Mouse (Mus musculus) liver, embryonic 11.5 days (tissue): Measurements from ENCODE around the gene Slc22a16. TPM values are rescaled to one million over a fixed set of nuclear protein-coding genes. Genes with fewer than 3 reads are reported as not detected.

Experiments
- ATAC-seq: fragments of 200-750 bp; cut with Nextera tagmentation; replicated peaks from 2 replicates; pipeline ENCODE4 v1.8.0; 2017; ENCODE audit warnings: moderate number of reproducible peaks, mild to moderate bottlenecking, moderate TSS enrichment, moderate library complexity; ENCODE audit not compliant: low FRiP score
- DNase-seq: peaks from one replicate; pipeline ENCODE4 v3.0.0-alpha.2; 2017; ENCODE audit warnings: low spot score
- H3K27ac ChIP-seq: fragments of 300-500 bp; sonication (generic); 2 replicates; pipeline ENCODE4 v1.5.1; 2014; ENCODE audit warnings: mild to moderate bottlenecking, low read depth, low read length, control low read depth
- H3K27me3 ChIP-seq: fragments of 300-500 bp; sonication (generic); replicated peaks from 2 replicates; pipeline ENCODE4 v1.6.1; 2014; ENCODE audit warnings: low read length, mixed read lengths; ENCODE audit not compliant: control insufficient read depth, insufficient read depth
- H3K36me3 ChIP-seq: fragments of 300-500 bp; sonication (generic); 2 replicates; pipeline ENCODE4 v1.6.1; 2014; ENCODE audit warnings: mild to moderate bottlenecking, low read length, moderate library complexity, mixed read lengths; ENCODE audit not compliant: control insufficient read depth, insufficient read depth
- H3K4me1 ChIP-seq: fragments of 300-500 bp; sonication (generic); replicated peaks from 2 replicates; pipeline ENCODE4 v1.6.1; 2014; ENCODE audit warnings: low read length, mixed read lengths; ENCODE audit not compliant: control insufficient read depth, insufficient read depth
- H3K4me2 ChIP-seq: fragments of 300-500 bp; sonication (generic); 2 replicates; pipeline ENCODE4 v1.6.1; 2014; ENCODE audit warnings: mild to moderate bottlenecking, control low read depth, moderate library complexity
- H3K4me3 ChIP-seq: fragments of 300-500 bp; sonication (generic); 2 replicates; pipeline ENCODE4 v1.5.1; 2014; ENCODE audit warnings: low read depth, low read length, control low read depth
- H3K9ac ChIP-seq: fragments of 300-500 bp; sonication (generic); 2 replicates; pipeline ENCODE4 v1.6.1; 2014; ENCODE audit warnings: low read depth, low read length, control low read depth
- H3K9me3 ChIP-seq: fragments of 300-500 bp; sonication (generic); 2 replicates; pipeline ENCODE4 v1.6.1; 2016; ENCODE audit warnings: low read length, inconsistent platforms, mixed read lengths; ENCODE audit not compliant: control insufficient read depth
- WGBS: fragments of 180-500 bp; shearing (Covaris S2); extraction: QIAGEN DNeasy Blood & Tissue Kit; methylation state at CpG from one replicate; pipeline ENCODE4 v1.1.7; 2014; 5-methylcytosine and 5-hydroxymethylcytosine counted together
- polyA plus RNA-seq: library from polyadenylated mRNA; unstranded; fragments of >200 nt; fragmentation: Nextera tagmentation; extraction: Ambion mirVana; gene quantifications from 2 replicates; pipeline ENCODE4 v1.2.1, GENCODE M21; 2014

The Slc22a16 gene
- polyA plus RNA-seq, 1 experiment from 2014 or later = not detected

DNA sequence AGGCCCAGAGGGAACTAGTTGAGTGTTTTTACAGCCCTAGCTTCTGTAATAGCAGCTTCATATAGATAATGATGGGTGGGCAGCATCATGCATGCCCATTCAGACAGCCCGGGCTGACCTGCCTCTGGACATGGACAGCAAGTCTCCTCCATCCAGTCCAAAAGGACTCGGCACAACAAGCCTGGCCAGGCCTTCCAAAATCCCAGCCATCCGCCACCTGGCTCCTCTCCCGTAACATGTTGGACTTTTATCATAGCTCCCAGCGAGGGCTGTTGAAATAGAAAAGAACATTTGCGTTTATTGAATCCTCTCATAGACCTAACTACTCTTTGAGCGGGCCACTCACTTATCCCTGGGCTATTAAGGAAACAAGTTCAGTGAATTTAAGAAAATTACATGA lies 71.8 kb downstream of the Slc22a16 start:
- 96% methylated on average over 7 of the region's 7 CpGs for WGBS
- H3K9ac ChIP-seq = no peak overlapping the region
- no peak overlapping the region for H3K4me3 ChIP-seq
- H3K9me3 ChIP-seq = no peaks in the 10 kb centered on the region
- DNase-seq = no peak
- H3K27me3 ChIP-seq = 0 out of 2 replicates have a peak, but pooled peaks cover 3% of the 10 kb centered on the region
- no peak overlapping the region for H3K4me2 ChIP-seq
- no peak overlapping the region for H3K27ac ChIP-seq
- no peaks in the 10 kb centered on the region for H3K36me3 ChIP-seq
- no peaks in the 10 kb centered on the region for H3K4me1 ChIP-seq
- no peak for ATAC-seq

DNA sequence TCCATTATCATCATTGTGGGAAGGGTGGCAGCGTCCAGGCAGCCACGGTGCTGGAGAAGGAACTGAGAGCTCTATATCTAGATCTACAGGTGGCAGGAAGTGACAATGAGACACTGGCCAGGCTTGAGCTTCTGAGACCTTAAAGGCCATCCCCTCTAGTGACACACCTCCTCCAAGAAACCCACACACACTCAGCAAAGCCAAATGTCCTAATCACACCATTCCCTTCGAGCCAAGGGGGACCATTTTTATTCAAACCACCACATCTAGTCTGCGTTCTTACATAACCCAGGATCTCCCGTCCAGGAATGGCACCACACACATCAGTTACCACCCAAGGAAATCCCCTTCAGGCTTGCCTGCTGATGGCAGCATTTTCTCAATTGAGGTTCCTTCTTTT lies 73.0 kb downstream of the Slc22a16 start:
- H3K4me3 ChIP-seq = no peak overlapping the region
- H3K9me3 ChIP-seq = no peaks in the 10 kb centered on the region
- no peak overlapping the region for H3K27ac ChIP-seq
- 73% methylated on average over 5 of the region's 5 CpGs for WGBS
- H3K4me2 ChIP-seq = no peak overlapping the region
- 0 out of 2 replicates have a peak, but pooled peaks cover 3% of the 10 kb centered on the region for H3K27me3 ChIP-seq
- DNase-seq (no peak), ATAC-seq (no peak)
- H3K4me1 ChIP-seq = no peaks in the 10 kb centered on the region
- no peak overlapping the region for H3K9ac ChIP-seq
- H3K36me3 ChIP-seq = no peaks in the 10 kb centered on the region

GRCm38 (mm10) chr10:40644456-40644855 lies 74.3 kb downstream of the Slc22a16 start:
- Histone ChIP-seq H3K36me3 (no peaks in the 10 kb centered on the region), H3K4me3 (no peak overlapping the region), H3K27me3 (0 out of 2 replicates have a peak, but pooled peaks cover 3% of the 10 kb centered on the region), H3K27ac (no peak overlapping the region), H3K9ac (no peak overlapping the region), H3K4me2 (no peak overlapping the region), H3K9me3 (no peaks in the 10 kb centered on the region), H3K4me1 (no peaks in the 10 kb centered on the region)
- no peak for ATAC-seq
- 75% methylated on average over 9 of the region's 9 CpGs for WGBS
- no peak for DNase-seq

DNA sequence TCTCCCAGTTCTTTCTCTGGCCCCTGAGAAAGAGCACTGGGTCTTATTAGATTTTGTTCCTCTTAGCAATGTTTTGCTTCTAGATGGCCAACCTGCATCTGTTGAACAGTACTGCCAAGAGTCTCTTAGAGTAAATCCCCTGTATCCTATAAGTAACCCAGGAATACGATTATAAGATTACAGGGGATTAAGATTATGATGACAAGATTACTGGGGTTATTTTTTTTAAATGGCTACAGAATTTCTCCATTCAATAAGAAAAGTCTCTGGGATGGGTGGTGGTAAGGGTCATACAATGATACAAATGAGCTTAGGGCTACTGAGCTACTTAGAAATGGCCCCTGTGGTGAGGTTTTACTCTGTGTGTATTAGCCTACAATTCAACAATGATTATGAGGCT lies 75.2 kb downstream of the Slc22a16 start:
- Histone ChIP-seq H3K9ac (no peak overlapping the region), H3K4me1 (no peaks in the 10 kb centered on the region), H3K4me3 (no peak overlapping the region), H3K36me3 (no peaks in the 10 kb centered on the region), H3K4me2 (no peak overlapping the region), H3K9me3 (no peaks in the 10 kb centered on the region), H3K27me3 (0 out of 2 replicates have a peak, but pooled peaks cover 3% of the 10 kb centered on the region), H3K27ac (no peak overlapping the region)
- DNase-seq = no peak
- 82% methylated on average over 1 of the region's 1 CpGs for WGBS
- no peak for ATAC-seq

- no peak overlapping the region for H3K9ac ChIP-seq
- H3K4me1 ChIP-seq = no peaks in the 10 kb centered on the region
- H3K4me3 ChIP-seq = no peak overlapping the region
- no peaks in the 10 kb centered on the region for H3K9me3 ChIP-seq
- 78% methylated on average over 12 of the region's 12 CpGs for WGBS
- no peak overlapping the region for H3K4me2 ChIP-seq
- H3K27ac ChIP-seq = no peak overlapping the region
- H3K36me3 ChIP-seq = no peaks in the 10 kb centered on the region
- ATAC-seq (no peak), DNase-seq (no peak)
- no peaks in the 10 kb centered on the region for H3K27me3 ChIP-seq
These were observed 78.6 kb downstream of the Slc22a16 start for GRCm38 (mm10) chr10:40648776-40649175.

GRCm38 (mm10) chr10:40649634-40650033 lies 79.5 kb downstream of the Slc22a16 start:
- Histone ChIP-seq H3K9ac (no peak overlapping the region), H3K4me3 (no peak overlapping the region), H3K27ac (no peak overlapping the region), H3K27me3 (no peaks in the 10 kb centered on the region), H3K36me3 (no peaks in the 10 kb centered on the region), H3K9me3 (no peaks in the 10 kb centered on the region), H3K4me2 (no peak overlapping the region), H3K4me1 (no peaks in the 10 kb centered on the region)
- 30% methylated on average over 4 of the region's 4 CpGs for WGBS
- DNase-seq (no peak), ATAC-seq (no peak)

DNA sequence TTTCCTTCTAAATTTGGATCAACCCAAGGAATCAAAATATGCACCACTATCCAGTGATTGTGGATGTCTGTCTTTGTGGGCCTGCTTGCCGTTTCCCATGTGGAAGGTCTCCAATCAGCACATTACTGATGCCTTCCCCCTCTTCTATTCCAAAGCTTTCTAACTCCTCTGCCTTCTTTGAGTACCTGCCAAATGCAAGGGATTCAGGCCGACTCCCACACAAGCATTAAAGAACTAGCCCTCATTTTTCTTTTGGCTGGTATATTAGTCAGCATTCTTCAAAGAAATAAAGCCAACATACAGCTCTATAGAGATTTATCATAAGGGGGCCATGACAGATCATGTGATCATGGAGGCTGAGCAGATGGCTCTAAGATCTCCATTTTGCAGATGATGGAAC lies 81.5 kb downstream of the Slc22a16 start:
- H3K4me3 ChIP-seq = no peak overlapping the region
- no peak for ATAC-seq
- H3K27me3 ChIP-seq = no peaks in the 10 kb centered on the region
- H3K36me3 ChIP-seq = no peaks in the 10 kb centered on the region
- 62% methylated on average over 2 of the region's 2 CpGs for WGBS
- H3K4me1 ChIP-seq = no peaks in the 10 kb centered on the region
- no peak overlapping the region for H3K27ac ChIP-seq
- H3K9me3 ChIP-seq = no peaks in the 10 kb centered on the region
- H3K4me2 ChIP-seq = no peak overlapping the region
- DNase-seq = no peak
- H3K9ac ChIP-seq = no peak overlapping the region

Other genes starting within 250 kb of the Slc22a16 start
- gene Cdk19, start 230.8 kb upstream of the Slc22a16 start, polyA plus RNA-seq = 4.4 and 4.6 TPM in 2 replicates
- 0.21 TPM in 1 of 2 replicates, not detected in the other for gene Ddo, start 59.7 kb downstream of the Slc22a16 start, polyA plus RNA-seq
- 1.1 and 1.7 TPM in 2 replicates for gene Mettl24, start 112.9 kb downstream of the Slc22a16 start, polyA plus RNA-seq